Mouse (Mus musculus): ENCODE results near the gene Cass4.
A peak's percentile ranks its signal among the peaks of the same experiment; 100 is the strongest.

GRCm38 (mm10) chr2:172418208-172418607 lies 24.6 kb downstream of the Cass4 start:
- TF ChIP-seq CTCF (conservative IDR thresholded peaks at IDR 0.05 in 1 of 2, IDR thresholded peaks at IDR 0.05 in 1 of 2; ENCODE audit: low read depth in 2 of 2, low read length in 2 of 2) (no peak), EP300 (IDR thresholded peaks at IDR 0.05; ENCODE audit: low read length) (peak; percentile 72)

Measured in CH12.LX (cell line).